Mouse (Mus musculus): ENCODE measurements around the gene Fbxl18. TPM values are rescaled to one million over a fixed set of nuclear protein-coding genes. Genes with fewer than 3 reads are reported as not detected.

The Fbxl18 gene
- polyA plus RNA-seq, 1 experiment, result 22.4 TPM

GRCm38 (mm10) chr5:142917402-142917801 is 22.2 kb upstream of the Fbxl18 start:
- H3K4me1 ChIP-seq (ENCODE audit: control insufficient read depth, insufficient read depth, low read length), result no peaks in the 10 kb centered on the region
- no peak overlapping the region for H3K4me3 ChIP-seq (ENCODE audit: insufficient read depth, low read length)
- H3K27ac ChIP-seq (ENCODE audit: insufficient read depth, low read length), result no peak overlapping the region
- no peak for TF ChIP-seq CTCF (IDR thresholded peaks at IDR 0.05; ENCODE audit: extremely low read depth, insufficient read depth, low read length)
- no peak for TF ChIP-seq POLR2A (IDR thresholded peaks at IDR 0.05; ENCODE audit: extremely low read depth, insufficient read depth, low read length)

GRCm38 (mm10) chr5:142916593-142916992 is 21.4 kb upstream of the Fbxl18 start:
- no peak for TF ChIP-seq POLR2A (IDR thresholded peaks at IDR 0.05; ENCODE audit: extremely low read depth, insufficient read depth, low read length)
- no peak for TF ChIP-seq CTCF (IDR thresholded peaks at IDR 0.05; ENCODE audit: extremely low read depth, insufficient read depth, low read length)
- Histone ChIP-seq H3K4me3 (ENCODE audit: insufficient read depth, low read length) (no peak overlapping the region), H3K4me1 (ENCODE audit: control insufficient read depth, insufficient read depth, low read length) (no peaks in the 10 kb centered on the region), H3K27ac (ENCODE audit: insufficient read depth, low read length) (no peak overlapping the region)

- Histone ChIP-seq H3K4me1 (ENCODE audit: control insufficient read depth, insufficient read depth, low read length) (no peaks in the 10 kb centered on the region), H3K27ac (ENCODE audit: insufficient read depth, low read length) (no peak overlapping the region), H3K4me3 (ENCODE audit: insufficient read depth, low read length) (no peak overlapping the region)
- no peak for TF ChIP-seq POLR2A (IDR thresholded peaks at IDR 0.05; ENCODE audit: extremely low read depth, insufficient read depth, low read length)
- no peak for TF ChIP-seq CTCF (IDR thresholded peaks at IDR 0.05; ENCODE audit: extremely low read depth, insufficient read depth, low read length)
Measured at GRCm38 (mm10) chr5:142915231-142915630, 20.0 kb upstream of the Fbxl18 start.

- no peak overlapping the region for H3K27ac ChIP-seq (ENCODE audit: insufficient read depth, low read length)
- no peak overlapping the region for H3K4me3 ChIP-seq (ENCODE audit: insufficient read depth, low read length)
- peaks cover under 1% of the 10 kb centered on the region; the same call in 1 of the 2 replicates for H3K4me1 ChIP-seq (ENCODE audit: control insufficient read depth, insufficient read depth, low read length)
- TF ChIP-seq POLR2A (IDR thresholded peaks at IDR 0.05; ENCODE audit: extremely low read depth, insufficient read depth, low read length), result no peak
- no peak for TF ChIP-seq CTCF (IDR thresholded peaks at IDR 0.05; ENCODE audit: extremely low read depth, insufficient read depth, low read length)
Measured at GRCm38 (mm10) chr5:142912739-142913138, 17.5 kb upstream of the Fbxl18 start.

- TF ChIP-seq POLR2A (IDR thresholded peaks at IDR 0.05; ENCODE audit: extremely low read depth, insufficient read depth, low read length) (no peak), CTCF (IDR thresholded peaks at IDR 0.05; ENCODE audit: extremely low read depth, insufficient read depth, low read length) (no peak)
- no peak overlapping the region for H3K27ac ChIP-seq (ENCODE audit: insufficient read depth, low read length)
Measured at GRCm38 (mm10) chr5:142912320-142912719, 17.1 kb upstream of the Fbxl18 start.

GRCm38 (mm10) chr5:142911629-142912028 is 16.4 kb upstream of the Fbxl18 start:
- Histone ChIP-seq H3K4me1 (ENCODE audit: control insufficient read depth, insufficient read depth, low read length) (peaks cover 3% of the 10 kb centered on the region; the same call in 1 of the 2 replicates), H3K4me3 (ENCODE audit: insufficient read depth, low read length) (no peak overlapping the region), H3K27ac (ENCODE audit: insufficient read depth, low read length) (no peak overlapping the region)
- no peak for TF ChIP-seq POLR2A (IDR thresholded peaks at IDR 0.05; ENCODE audit: extremely low read depth, insufficient read depth, low read length)
- TF ChIP-seq CTCF (IDR thresholded peaks at IDR 0.05; ENCODE audit: extremely low read depth, insufficient read depth, low read length), result no peak

More at GRCm38 (mm10) chr5:142912320-142912719, 17.1 kb upstream of the Fbxl18 start:
- Histone ChIP-seq H3K4me1 (ENCODE audit: control insufficient read depth, insufficient read depth, low read length) (peaks cover 3% of the 10 kb centered on the region; the same call in 1 of the 2 replicates), H3K4me3 (ENCODE audit: insufficient read depth, low read length) (no peak overlapping the region)

GRCm38 (mm10) chr5:142909576-142910278 is 14.5 kb upstream of the Fbxl18 start:
- TF ChIP-seq CTCF (IDR thresholded peaks at IDR 0.05; ENCODE audit: extremely low read depth, insufficient read depth, low read length) (no peak), POLR2A (IDR thresholded peaks at IDR 0.05; ENCODE audit: extremely low read depth, insufficient read depth, low read length) (no peak)
- H3K27ac ChIP-seq (ENCODE audit: insufficient read depth, low read length), result peak overlapping the region; percentile 75
- H3K4me3 ChIP-seq (ENCODE audit: insufficient read depth, low read length), result no peak overlapping the region
- peaks cover 4% of the 10 kb centered on the region; the same call in 1 of the 2 replicates for H3K4me1 ChIP-seq (ENCODE audit: control insufficient read depth, insufficient read depth, low read length)

- Histone ChIP-seq H3K27ac (ENCODE audit: insufficient read depth, low read length) (peak overlapping the region; percentile 75), H3K4me3 (ENCODE audit: insufficient read depth, low read length) (no peak overlapping the region), H3K4me1 (ENCODE audit: control insufficient read depth, insufficient read depth, low read length) (peaks cover 6% of the 10 kb centered on the region; the same call in 1 of the 2 replicates)
- TF ChIP-seq POLR2A (IDR thresholded peaks at IDR 0.05; ENCODE audit: extremely low read depth, insufficient read depth, low read length) (no peak), CTCF (IDR thresholded peaks at IDR 0.05; ENCODE audit: extremely low read depth, insufficient read depth, low read length) (no peak)
Measured at GRCm38 (mm10) chr5:142908941-142909575, 13.8 kb upstream of the Fbxl18 start.

GRCm38 (mm10) chr5:142907803-142908559 is 12.8 kb upstream of the Fbxl18 start:
- Histone ChIP-seq H3K4me1 (ENCODE audit: control insufficient read depth, insufficient read depth, low read length) (peaks cover 6% of the 10 kb centered on the region; the same call in 1 of the 2 replicates), H3K27ac (ENCODE audit: insufficient read depth, low read length) (peak overlapping the region; percentile 18; the same call in 1 of the 2 replicates), H3K4me3 (ENCODE audit: insufficient read depth, low read length) (no peak overlapping the region)
- no peak for TF ChIP-seq POLR2A (IDR thresholded peaks at IDR 0.05; ENCODE audit: extremely low read depth, insufficient read depth, low read length)
- no peak for TF ChIP-seq CTCF (IDR thresholded peaks at IDR 0.05; ENCODE audit: extremely low read depth, insufficient read depth, low read length)
